Mouse (Mus musculus) B cell, adult 2 months (primary cell): ENCODE measurements around the gene Gpr18.
"Not testable (repeated sequence)": the region's sequence is repeated elsewhere in the genome, so short reads cannot be mapped to it uniquely, and the experiment has no call there.

Experiments used
- DNase-seq, 2 experiments: peaks; one replicate each; pipeline ENCODE4 v3.0.0; 2022

The Gpr18 gene

DNA sequence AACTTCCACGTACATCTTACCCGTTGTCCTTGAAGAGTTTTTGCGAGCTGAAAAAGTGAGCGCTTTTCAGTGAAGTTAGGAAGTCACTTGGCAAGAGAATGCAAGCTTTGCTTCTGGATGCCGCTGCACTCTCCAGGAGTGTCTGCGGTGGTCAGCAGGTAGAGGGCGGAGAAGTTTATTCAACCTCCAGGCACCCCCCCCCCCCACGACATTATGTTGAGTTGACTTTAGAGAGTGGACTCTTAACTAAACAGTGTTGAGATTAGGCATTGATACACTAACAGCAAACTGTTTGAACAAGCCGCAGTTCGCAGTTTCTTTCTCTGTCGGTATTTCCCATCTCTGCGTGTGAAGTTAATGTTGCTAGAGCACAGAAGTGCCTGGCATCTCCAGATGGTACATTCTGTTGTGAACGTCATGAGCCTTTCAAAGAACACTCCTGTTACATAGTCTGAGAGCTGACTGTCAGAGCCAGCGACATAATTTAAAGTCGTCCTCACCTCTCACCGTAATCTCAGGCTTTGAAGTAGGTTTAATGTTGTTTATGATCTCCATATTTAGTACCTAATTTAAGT, 36.2 kb downstream of the Gpr18 start:
- no peak for DNase-seq

DNA sequence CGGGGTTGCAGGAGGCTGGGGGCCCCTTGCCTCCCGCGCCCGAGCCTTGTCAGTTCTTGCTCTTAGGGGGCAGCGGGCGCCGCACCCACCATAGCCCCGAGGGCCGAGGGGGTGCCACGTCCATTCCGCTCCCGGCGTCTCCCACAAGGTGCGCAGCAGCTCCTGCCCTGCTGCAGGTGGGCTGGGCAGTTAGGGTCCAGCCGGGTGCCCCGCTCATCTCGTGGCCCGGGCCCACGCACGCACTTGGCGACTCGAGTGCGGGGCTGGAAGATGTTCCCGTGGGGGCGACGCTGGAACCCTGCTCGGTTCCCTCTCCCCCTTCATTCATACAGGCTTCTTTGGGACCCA, 36.7 kb downstream of the Gpr18 start:
- no peak for DNase-seq

DNA sequence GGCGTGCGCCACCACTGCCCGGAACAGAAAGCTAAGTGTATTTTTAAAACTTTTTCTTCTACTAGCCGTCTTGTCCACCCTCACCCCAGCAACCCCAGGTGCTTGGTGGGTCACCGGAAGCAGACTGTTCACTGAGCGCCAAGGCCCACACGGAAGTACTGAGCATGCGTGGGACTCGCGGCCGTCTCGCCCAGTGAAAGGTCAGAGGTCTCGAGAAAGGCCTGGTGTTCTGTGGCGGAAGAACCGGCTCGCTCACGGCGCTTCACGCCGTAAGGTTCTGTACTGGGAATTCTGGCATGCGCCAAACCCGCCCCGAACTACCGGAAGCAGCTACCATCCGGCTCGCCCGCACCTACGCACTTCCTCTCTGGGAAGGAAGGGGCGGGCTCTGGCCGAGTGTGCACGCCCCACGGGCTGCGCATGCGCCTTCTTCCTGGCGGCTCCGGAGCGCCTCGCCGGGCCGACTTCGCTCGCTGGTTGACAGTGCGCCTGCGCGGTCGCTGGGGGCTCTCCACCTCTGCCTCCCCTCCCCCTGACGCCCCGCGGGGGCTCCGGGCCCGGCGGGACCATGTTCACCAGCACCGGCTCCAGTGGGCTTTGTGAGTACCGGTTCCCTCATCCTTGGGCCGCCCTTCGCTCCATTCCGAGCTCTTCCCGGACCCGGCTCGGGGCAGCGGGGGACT, 37.3 kb downstream of the Gpr18 start, which contains the start of gene Ubac2:
Gene Ubac2, plus strand, starts transcription at position 445 of the 683 bp plus-strand sequence.
- DNase-seq, result peak; percentile 99

DNA sequence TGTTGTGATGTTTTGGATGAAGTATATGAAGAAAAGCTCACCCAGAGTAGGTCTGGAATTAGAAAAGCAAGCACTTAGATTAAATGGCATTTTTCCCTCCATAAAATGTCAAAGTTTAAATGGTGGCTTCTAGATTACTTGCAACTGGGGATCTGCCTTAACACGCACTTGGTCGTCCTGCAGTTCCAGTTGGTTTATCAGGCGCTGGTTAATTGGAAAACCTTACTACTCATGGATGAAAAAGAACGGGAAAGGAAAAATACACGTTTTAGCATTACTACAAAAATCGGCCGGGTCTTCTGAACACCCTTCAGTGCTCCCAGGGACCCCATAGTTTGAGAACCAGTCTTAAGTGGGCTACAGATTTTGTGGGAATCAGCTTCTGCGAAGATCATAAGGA, 37.9 kb downstream of the Gpr18 start:
- no peak for DNase-seq

DNA sequence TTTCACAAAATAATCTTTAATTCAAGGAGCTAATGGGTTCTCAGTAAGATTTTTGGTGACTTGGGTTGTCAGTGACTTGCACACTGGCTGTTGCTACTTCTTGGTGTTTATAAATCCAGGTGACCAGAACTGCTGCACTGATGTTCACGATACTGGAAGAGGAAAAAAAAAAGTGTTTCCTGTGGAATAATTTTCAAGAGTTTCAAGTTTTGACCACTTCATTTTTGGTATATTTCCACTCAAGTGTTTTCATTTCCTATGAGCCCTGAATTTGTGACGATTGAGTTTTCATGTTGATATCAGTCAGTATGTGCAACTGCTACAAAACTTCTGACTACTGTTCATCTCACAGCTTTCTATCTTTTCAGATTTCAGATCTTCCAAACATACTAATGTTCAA, 38.7 kb downstream of the Gpr18 start:
- no peak for DNase-seq

DNA sequence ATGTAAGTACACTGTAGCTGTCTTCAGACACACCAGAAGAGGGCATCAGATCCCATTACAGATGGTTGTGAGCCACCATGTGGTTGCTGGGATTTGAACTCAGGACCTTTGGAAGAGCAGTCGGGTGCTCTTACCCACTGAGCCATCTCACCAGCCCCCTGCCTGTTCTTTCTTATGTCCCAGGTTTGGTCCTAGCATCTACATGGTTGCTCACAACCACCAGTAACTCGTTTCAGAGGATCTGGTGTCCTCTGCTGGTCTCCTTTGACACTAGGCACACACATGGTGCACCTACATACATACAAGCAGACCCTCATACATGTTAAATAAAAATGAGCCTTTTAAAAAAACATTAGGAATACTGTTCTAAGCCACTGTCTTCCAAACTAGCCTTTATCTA, 39.4 kb downstream of the Gpr18 start:
- DNase-seq, result not testable (repeated sequence)

DNA sequence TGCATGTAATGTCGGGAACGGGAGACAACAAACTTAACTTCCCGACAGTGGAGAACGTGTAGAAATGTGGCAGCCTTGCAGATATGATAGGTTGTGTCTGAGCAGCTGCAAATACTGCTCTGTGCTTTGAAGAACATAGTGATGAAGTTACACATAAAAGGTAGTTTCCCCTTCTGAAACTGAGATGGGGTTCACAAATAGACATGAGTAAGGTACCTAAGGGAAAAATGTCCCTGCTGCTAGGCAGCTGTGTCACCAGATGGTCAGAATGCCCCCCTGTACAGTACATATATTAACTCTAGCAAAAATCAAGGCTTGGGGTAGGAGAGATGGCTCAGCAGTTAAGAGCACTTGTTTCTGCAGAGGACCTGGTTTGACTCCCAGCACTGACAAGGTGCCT, 41.9 kb downstream of the Gpr18 start:
- no peak for DNase-seq

DNA sequence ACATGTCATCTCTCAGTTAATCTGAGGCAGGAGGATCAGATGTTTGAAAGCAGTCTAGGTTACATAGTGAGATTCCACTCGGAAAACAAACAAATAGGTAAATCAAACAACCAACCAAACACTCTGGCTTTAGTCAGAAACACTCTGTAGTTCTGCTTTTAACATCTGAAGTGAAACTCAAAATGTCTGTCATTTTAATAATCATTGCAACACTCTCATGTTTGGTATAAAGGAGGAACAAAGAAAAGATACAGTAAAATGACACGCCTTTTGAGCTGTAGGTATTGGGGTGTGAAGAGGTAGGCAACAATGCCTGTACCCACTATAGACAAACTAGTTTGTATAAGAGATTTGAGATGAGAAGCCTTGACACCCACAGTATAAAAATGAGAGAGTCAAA, 42.4 kb downstream of the Gpr18 start:
- DNase-seq, result peak in 1 of 2 experiments; percentile 36

DNA sequence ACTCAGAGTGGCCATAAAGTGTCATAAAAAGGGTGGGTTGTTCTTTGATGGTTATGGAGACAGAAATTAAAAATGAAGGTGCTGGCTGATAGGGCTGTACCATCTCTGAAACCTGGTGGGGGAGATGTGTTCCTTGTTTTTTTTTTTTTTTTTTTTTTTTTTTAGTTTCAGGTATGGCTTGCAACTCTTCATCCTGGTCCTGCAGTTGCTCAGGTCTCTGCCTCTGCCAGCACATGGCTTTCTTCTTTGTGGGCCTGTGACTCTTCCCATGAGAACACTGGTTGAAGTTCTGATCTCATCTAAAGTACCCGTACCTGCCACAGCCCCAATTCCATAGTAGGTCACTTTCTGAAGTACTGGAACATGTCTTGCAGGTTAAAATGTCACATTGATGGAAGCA, 42.8 kb downstream of the Gpr18 start:
- no peak for DNase-seq

DNA sequence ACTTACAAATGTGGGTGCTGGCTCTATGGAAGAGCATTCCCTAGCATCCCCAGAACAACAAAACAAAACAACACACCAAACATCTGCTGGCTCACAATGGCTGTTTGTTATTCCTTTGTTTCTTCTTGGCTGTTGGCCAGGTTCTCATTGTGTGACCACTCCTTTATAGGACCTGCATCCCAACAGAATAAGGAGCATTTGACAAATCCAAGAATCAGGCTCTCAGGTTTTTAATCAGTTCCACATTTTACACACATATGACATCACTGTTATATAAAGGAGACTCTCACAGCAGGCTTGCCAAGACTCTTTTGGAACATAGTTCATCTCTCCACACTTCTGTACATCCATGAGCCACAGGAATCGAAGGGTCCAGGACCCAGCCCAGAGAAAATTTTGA, 46.5 kb downstream of the Gpr18 start:
- DNase-seq, result no peak

DNA sequence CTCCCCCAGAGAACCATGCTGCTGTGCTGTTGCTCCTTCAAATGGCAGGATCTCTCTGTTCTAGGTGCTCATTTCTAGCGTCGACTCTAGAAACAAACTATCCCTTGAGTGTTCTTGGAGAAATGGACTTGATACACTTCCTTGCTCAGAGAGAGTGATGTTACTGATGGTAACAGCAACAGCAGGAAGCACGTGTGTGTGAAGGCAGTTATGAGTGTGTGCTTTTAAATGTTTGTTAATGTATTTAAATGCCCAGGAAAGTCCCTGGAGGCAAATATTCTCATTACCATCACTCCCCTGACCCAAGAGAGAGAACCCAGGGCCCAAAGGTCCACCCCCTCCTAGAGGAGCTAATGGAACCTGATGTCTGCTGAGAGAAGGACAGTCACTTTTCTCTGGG, 49.0 kb downstream of the Gpr18 start:
- DNase-seq, result no peak

DNA sequence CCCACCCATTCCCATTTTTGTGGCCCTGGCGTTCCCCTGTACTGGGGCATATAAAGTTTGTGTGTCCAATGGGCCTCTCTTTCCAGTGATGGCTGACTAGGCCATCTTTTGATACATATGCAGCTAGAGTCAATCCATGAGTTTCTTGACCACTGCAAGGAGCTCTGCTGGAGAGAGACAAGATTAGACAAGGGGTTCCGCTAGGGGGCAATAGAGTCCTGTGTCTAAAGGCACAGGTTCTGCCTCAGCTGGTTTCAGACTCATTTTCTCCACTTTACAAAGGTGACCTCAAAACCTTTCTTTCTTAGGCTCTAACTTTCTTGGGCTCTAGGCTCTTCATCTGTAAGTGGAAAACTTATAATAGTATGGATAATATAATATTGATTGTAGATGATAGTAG, 50.4 kb downstream of the Gpr18 start:
- DNase-seq, result peak; percentile 88 to 90
